Mouse (Mus musculus): ENCODE results near the gene Ephx3.

The Ephx3 gene

GRCm38 (mm10) chr17:32176919-32177318 lies 12.4 kb downstream of the Ephx3 start:
- no peak for DNase-seq (ENCODE audit: inconsistent age in 2 of 2, low spot score in 1 of 2)

GRCm38 (mm10) chr17:32173166-32173565 lies 16.2 kb downstream of the Ephx3 start:
- DNase-seq (ENCODE audit: inconsistent age in 2 of 2, low spot score in 1 of 2), result peak; percentile 29 to 49

GRCm38 (mm10) chr17:32172485-32172884 lies 16.9 kb downstream of the Ephx3 start:
- DNase-seq (ENCODE audit: inconsistent age in 2 of 2, low spot score in 1 of 2), result no peak

- no peak for DNase-seq (ENCODE audit: inconsistent age in 2 of 2, low spot score in 1 of 2)
These were observed 19.7 kb downstream of the Ephx3 start for GRCm38 (mm10) chr17:32169518-32170225.

GRCm38 (mm10) chr17:32166687-32167086 lies 22.7 kb downstream of the Ephx3 start, which contains the start of gene Notch3:
Notch3 (minus strand) TSS chr17:32166852.
- peak; percentile 43 to 65 for DNase-seq (ENCODE audit: inconsistent age in 2 of 2, low spot score in 1 of 2)

GRCm38 (mm10) chr17:32165803-32166595 lies 23.4 kb downstream of the Ephx3 start:
- DNase-seq (ENCODE audit: inconsistent age in 2 of 2, low spot score in 1 of 2), result peak in 1 of 2 experiments; percentile 50

GRCm38 (mm10) chr17:32165266-32165802 lies 24.0 kb downstream of the Ephx3 start:
- DNase-seq (ENCODE audit: inconsistent age in 2 of 2, low spot score in 1 of 2), result no peak

- no peak for DNase-seq (ENCODE audit: inconsistent age in 2 of 2, low spot score in 1 of 2)
These were observed 24.6 kb downstream of the Ephx3 start for GRCm38 (mm10) chr17:32164780-32165179.

- DNase-seq (ENCODE audit: inconsistent age in 2 of 2, low spot score in 1 of 2), result peak in 1 of 2 experiments; percentile 25
These were observed 25.3 kb downstream of the Ephx3 start for GRCm38 (mm10) chr17:32163910-32164650.

- peak; percentile 61 to 81 for DNase-seq (ENCODE audit: inconsistent age in 2 of 2, low spot score in 1 of 2)
These were observed 27.1 kb downstream of the Ephx3 start for GRCm38 (mm10) chr17:32162112-32162850.

- DNase-seq (ENCODE audit: inconsistent age in 2 of 2, low spot score in 1 of 2), result no peak
These were observed 28.5 kb downstream of the Ephx3 start for GRCm38 (mm10) chr17:32160882-32161281.

GRCm38 (mm10) chr17:32158841-32159240 lies 30.5 kb downstream of the Ephx3 start:
- DNase-seq (ENCODE audit: inconsistent age in 2 of 2, low spot score in 1 of 2), result no peak

GRCm38 (mm10) chr17:32146718-32147117 lies 42.6 kb downstream of the Ephx3 start:
- peak in 1 of 2 experiments; percentile 16 for DNase-seq (ENCODE audit: inconsistent age in 2 of 2, low spot score in 1 of 2)

GRCm38 (mm10) chr17:32142907-32143854 lies 46.2 kb downstream of the Ephx3 start:
- DNase-seq (ENCODE audit: inconsistent age in 2 of 2, low spot score in 1 of 2), result peak; percentile 85 to 96

- peak in 1 of 2 experiments; percentile 18 for DNase-seq (ENCODE audit: inconsistent age in 2 of 2, low spot score in 1 of 2)
These were observed 47.1 kb downstream of the Ephx3 start for GRCm38 (mm10) chr17:32142234-32142633.

All from adrenal gland, adult (tissue).